Mouse (Mus musculus) ES-E14 (cell line): ENCODE data around the gene Med8.

Experiments
- HCFC1 ChIP-seq: IDR thresholded peaks from 2 replicates; pipeline ENCODE4 v1.6.1; 2012; ENCODE audit warnings: low read length, inconsistent platforms, borderline replicate concordance; ENCODE audit not compliant: insufficient read depth
- MAFK ChIP-seq: IDR thresholded peaks from 2 replicates; pipeline ENCODE4 v1.6.1; 2014; ENCODE audit warnings: mild to moderate bottlenecking, low read depth, low read length, inconsistent platforms; ENCODE audit not compliant: insufficient read depth
- ZC3H11A ChIP-seq: IDR thresholded peaks from 2 replicates; pipeline ENCODE4 v1.6.1; 2012; ENCODE audit warnings: low read depth, mild to moderate bottlenecking, inconsistent platforms, low read length, borderline replicate concordance

- no peak for TF ChIP-seq ZC3H11A
- TF ChIP-seq MAFK = no peak
- TF ChIP-seq HCFC1 = no peak
These were observed 12.7 kb upstream of the Med8 start for GRCm38 (mm10) chr4:118396433-118396832.
